Mouse (Mus musculus) brain, embryonic 14.5 days (tissue): ENCODE results near the gene Macrod2.

ENCODE experiments used
- CTCF ChIP-seq: fragments of 200-500 bp; IDR thresholded peaks from 2 replicates; pipeline ENCODE4 v1.5.1; 2012; ENCODE audit warnings: inconsistent platforms, mild to moderate bottlenecking, moderate library complexity, borderline replicate concordance; ENCODE audit not compliant: insufficient read depth, insufficient read length; ENCODE audit errors: extremely low read depth
- POLR2A ChIP-seq: fragments of 200-500 bp; IDR thresholded peaks from 2 replicates; pipeline ENCODE4 v1.6.1; 2012; ENCODE audit warnings: mild to moderate bottlenecking, inconsistent platforms, borderline replicate concordance; ENCODE audit not compliant: poor library complexity, insufficient read depth, insufficient read length, severe bottlenecking; ENCODE audit errors: extremely low read depth

DNA sequence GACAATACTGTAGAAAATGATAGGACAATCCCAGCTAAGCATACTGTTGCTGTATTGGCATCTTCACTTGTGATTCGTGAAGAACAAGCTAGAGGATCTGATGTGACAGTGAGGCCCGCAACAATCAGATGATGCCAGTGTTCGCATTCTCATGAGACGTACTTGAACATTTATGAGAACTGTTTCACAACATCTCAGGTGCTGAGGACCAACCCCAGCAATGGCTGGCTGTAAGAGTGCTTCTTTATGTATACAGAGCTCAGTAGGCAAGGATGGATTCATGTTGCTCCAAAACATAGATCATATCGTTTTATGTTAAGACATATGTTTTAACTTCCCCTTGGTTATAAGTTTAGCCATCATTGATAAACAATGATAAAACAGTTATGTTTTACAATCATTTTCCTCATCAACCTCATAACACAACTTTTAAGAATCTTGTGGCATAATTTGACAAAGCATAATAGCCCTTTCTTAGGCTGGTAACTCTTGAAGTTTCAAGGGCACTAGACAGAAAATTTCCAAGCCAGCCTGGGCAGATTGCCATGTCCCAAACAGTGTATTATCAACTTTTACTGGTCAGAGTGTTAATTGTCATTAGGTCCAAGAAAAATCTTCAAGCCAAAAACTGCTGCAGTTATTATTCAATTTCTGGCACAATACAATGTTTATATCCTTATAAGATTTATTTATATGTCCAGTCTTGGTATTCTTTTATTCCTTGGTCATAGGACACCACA is 140.9 kb downstream of the Macrod2 start:
- TF ChIP-seq CTCF (no peak), POLR2A (no peak)
